Mouse (Mus musculus) liver, adult (tissue): ENCODE data around the gene Tex2.

Experiments
- GATA4 ChIP-seq: IDR thresholded peaks from 2 replicates; pipeline ENCODE4 v1.6.1; 2014; ENCODE audit warnings: mild to moderate bottlenecking, low read length; ENCODE audit not compliant: insufficient replicate concordance

The Tex2 gene

GRCm38 (mm10) chr11:106633456-106633855 is 20.2 kb upstream of the Tex2 start:
- no peak for TF ChIP-seq GATA4

GRCm38 (mm10) chr11:106627692-106628091 is 14.5 kb upstream of the Tex2 start:
- no peak for TF ChIP-seq GATA4

GRCm38 (mm10) chr11:106625577-106625976 is 12.4 kb upstream of the Tex2 start:
- no peak for TF ChIP-seq GATA4

- no peak for TF ChIP-seq GATA4
These were observed 10.4 kb upstream of the Tex2 start for GRCm38 (mm10) chr11:106623629-106624028.

GRCm38 (mm10) chr11:106622056-106622455 is 8.8 kb upstream of the Tex2 start:
- TF ChIP-seq GATA4 = no peak

GRCm38 (mm10) chr11:106617821-106618580 is 4.8 kb upstream of the Tex2 start:
- no peak for TF ChIP-seq GATA4

- no peak for TF ChIP-seq GATA4
These were observed 2.3 kb upstream of the Tex2 start for GRCm38 (mm10) chr11:106615561-106615960.

GRCm38 (mm10) chr11:106614339-106614645 is 1.1 kb upstream of the Tex2 start:
- TF ChIP-seq GATA4 = no peak

- TF ChIP-seq GATA4 = no peak
These were observed 565 bp upstream of the Tex2 start for GRCm38 (mm10) chr11:106613638-106614338.

- no peak for TF ChIP-seq GATA4
These were observed 838 bp downstream of the Tex2 start for GRCm38 (mm10) chr11:106612209-106612960.

GRCm38 (mm10) chr11:106609731-106610130 is 3.5 kb downstream of the Tex2 start:
- TF ChIP-seq GATA4 = no peak

- no peak for TF ChIP-seq GATA4
These were observed 5.9 kb downstream of the Tex2 start for GRCm38 (mm10) chr11:106607316-106607715.

- no peak for TF ChIP-seq GATA4
These were observed 7.2 kb downstream of the Tex2 start for GRCm38 (mm10) chr11:106606042-106606441.

- no peak for TF ChIP-seq GATA4
These were observed 10.0 kb downstream of the Tex2 start for GRCm38 (mm10) chr11:106603230-106603629.

- TF ChIP-seq GATA4 = no peak
These were observed 13.1 kb downstream of the Tex2 start for GRCm38 (mm10) chr11:106600124-106600523.

- TF ChIP-seq GATA4 = no peak
These were observed 13.9 kb downstream of the Tex2 start for GRCm38 (mm10) chr11:106599345-106599744.
